Mouse (Mus musculus) thymus, postnatal 4 days (tissue): ENCODE data around the gene Cd300c2.
"Not testable (repeated sequence)": the region's sequence is repeated elsewhere in the genome, so short reads cannot be mapped to it uniquely, and the experiment has no call there.

Source experiments
- DNase-seq: peaks from one replicate; pipeline ENCODE4 v3.0.0; 2021

Gene Cd300c2

DNA sequence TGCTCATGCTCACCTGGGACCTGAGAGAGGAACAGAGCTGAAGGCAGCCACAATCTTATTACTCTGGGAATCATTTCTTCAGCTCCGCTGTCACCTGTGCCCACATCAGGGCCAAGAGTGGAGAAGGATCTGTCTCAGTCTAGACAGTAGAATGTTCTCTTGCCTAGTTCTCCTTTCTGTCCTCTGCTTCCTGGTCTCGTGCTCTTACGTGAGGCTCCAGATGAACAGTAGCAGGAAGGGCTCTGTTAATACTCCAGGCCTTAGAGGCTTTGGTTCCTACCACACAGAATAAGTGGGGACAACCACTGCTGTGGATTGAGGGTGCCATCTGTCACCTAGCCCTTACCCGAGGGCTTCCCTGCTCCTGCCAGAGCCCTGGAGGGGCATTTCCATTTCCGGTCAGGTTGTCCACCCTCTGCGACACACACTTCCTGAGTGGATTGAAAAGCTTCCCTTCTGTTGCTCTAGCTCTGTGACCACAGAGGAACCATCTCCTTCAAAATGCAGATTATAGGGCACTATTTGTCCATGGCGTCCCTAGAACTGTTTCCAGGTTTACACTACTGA is at the start of gene Cd300c2:
Gene Cd300c2, minus strand, starts transcription at position 407 of the 567 bp plus-strand sequence.
- DNase-seq: no peak

- DNase-seq: no peak
Measured at GRCm38 (mm10) chr11:115049282-115049895, 47.7 kb upstream of the Cd300c2 start.

GRCm38 (mm10) chr11:115048259-115048658 is 46.6 kb upstream of the Cd300c2 start, which contains the start of gene Cd300ld3:
Gene Cd300ld3 (minus strand): TSS chr11:115048409.
- no peak for DNase-seq

DNA sequence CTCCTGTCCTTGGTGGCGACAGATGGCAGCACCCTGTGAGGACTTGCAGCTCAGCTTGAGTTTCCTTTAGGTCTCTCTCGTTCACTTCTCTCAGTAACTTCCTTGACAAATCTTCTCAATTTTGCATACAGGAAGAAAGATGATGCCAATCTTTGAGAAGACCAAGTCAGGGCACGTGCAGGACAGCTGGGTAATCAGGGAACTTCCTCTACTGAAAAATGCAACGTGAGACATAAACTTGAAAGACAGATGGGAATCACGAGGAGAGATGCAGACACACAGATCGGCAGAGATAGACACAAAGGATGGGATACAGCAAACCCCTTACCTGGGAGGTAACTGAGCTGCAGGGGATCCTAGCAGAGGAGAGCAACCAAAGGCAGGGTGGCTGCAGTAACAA is 36.0 kb upstream of the Cd300c2 start, which contains the start of gene Cd300ld5:
Gene Cd300ld5, minus strand, starts transcription at position 101 of the 400 bp plus-strand sequence.
- not testable (repeated sequence) for DNase-seq

DNA sequence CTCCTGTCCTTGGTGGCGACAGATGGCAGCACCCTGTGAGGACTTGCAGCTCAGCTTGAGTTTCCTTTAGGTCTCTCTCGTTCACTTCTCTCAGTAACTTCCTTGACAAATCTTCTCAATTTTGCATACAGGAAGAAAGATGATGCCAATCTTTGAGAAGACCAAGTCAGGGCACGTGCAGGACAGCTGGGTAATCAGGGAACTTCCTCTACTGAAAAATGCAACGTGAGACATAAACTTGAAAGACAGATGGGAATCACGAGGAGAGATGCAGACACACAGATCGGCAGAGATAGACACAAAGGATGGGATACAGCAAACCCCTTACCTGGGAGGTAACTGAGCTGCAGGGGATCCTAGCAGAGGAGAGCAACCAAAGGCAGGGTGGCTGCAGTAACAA is 25.2 kb upstream of the Cd300c2 start, which contains the start of gene Cd300ld4:
Gene Cd300ld4, minus strand, starts transcription at position 101 of the 400 bp plus-strand sequence.
- DNase-seq: not testable (repeated sequence)

DNA sequence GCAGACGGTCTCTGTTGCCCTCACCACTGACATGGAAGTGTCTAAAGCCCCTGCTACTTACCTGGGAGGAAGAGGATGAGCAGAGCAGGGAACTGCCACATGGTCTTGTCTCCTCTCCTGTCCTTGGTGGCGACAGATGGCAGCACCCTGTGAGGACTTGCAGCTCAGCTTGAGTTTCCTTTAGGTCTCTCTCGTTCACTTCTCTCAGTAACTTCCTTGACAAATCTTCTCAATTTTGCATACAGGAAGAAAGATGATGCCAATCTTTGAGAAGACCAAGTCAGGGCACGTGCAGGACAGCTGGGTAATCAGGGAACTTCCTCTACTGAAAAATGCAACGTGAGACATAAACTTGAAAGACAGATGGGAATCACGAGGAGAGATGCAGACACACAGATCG is 14.4 kb upstream of the Cd300c2 start, which contains the start of gene Cd300ld2:
Gene Cd300ld2, minus strand, starts transcription at position 101 of the 400 bp plus-strand sequence.
- not testable (repeated sequence) for DNase-seq

- DNase-seq: no peak
Measured at GRCm38 (mm10) chr11:115004070-115004469, 2.4 kb upstream of the Cd300c2 start.

- no peak for DNase-seq
Measured at GRCm38 (mm10) chr11:114989793-114990192, 11.9 kb downstream of the Cd300c2 start, which contains the start of gene Cd300ld. Gene Cd300ld (minus strand): TSS chr11:114989922.

GRCm38 (mm10) chr11:114981866-114982265 is 19.8 kb downstream of the Cd300c2 start:
- no peak for DNase-seq

DNA sequence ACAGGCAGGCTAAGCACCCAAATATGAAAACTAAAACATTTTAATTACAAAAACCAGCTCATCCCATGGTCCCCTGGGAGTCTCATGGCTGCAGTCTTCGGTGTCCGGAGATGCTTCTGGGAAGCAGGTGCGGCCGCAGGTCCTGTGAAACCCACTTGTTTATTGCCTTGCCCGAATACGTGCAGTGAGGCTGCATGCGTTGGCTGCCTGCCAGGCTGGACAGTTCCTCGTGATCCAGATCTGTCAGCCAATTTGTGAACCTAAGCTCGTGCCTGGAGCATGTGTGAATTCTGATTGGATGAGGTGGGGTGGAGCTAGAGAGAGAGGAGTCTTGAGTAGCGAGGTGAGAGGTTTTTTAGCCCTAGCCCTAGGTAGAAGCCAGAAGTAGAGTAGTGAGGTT is 29.0 kb downstream of the Cd300c2 start:
- no peak for DNase-seq

- no peak for DNase-seq
Measured at GRCm38 (mm10) chr11:114968752-114969207, 32.9 kb downstream of the Cd300c2 start, which contains the start of gene Cd300c. Gene Cd300c (minus strand): TSS chr11:114969157.

DNA sequence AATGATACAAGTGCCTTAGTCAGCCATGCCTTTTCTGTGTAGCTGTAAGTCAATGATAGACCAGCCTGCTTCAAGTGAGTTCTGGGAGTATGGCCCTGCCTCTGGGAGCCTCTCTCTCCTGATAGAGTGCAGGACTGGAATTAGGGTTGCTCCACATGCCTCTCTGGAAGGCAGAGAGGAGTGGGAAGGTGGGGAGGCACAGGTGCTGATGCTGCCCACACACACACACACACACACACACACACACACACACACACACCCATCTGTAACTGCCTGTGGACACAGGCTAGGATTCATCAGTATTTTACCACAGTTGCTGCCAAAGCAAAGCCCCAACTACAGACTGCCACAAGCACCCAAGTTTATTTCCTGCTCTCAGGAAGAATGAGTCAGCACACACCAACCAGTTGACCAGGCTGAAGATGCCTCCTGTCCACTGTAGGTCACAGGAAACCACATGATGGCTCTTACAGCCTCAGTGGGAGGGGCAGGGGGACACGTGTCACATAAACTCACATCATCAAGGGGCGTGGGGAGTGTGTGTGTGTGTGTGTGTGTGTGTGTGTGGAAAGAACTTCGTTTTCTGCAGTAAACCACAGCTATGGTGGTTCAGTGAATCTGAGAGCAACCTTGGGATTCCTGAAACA is 36.4 kb downstream of the Cd300c2 start:
- DNase-seq: no peak

DNA sequence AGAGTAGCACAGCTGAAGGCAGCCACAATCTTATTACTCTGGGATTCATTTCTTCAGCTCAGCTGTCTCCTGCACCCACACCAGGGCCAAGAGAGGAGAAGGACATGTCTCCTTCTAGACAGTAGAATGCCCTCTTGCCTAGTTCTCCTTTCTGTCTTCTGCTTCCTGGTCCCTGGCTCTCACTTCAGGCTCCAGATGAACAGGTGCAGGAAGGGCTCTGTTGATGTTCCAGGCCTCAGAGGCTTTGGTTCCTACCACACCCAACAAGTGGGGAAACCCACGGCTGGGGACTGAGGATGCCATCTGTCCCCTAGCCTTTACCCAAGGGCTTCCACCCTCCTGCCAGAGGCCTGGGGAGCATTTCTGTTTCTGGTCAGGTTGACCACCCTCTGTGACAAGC is 41.3 kb downstream of the Cd300c2 start:
- DNase-seq: no peak
